Mouse (Mus musculus) limb, embryonic 14.5 days (tissue): ENCODE results near the gene Tle4. TPM values are rescaled to one million over a fixed set of nuclear protein-coding genes. Genes with fewer than 3 reads are reported as not detected.

ENCODE experiments used
- ATAC-seq: fragments of 200-750 bp; cut with Nextera tagmentation; 2 replicates; pipeline ENCODE4 v1.8.0; 2017; ENCODE audit warnings: low read depth, moderate number of reproducible peaks, moderate TSS enrichment; ENCODE audit not compliant: low FRiP score
- DNase-seq: peaks from one replicate; pipeline ENCODE4 v3.0.0-alpha.2; 2015; ENCODE audit warnings: low spot score
- H3K27ac ChIP-seq: fragments of 300-500 bp; sonication (generic); replicated peaks from 2 replicates; pipeline ENCODE4 v1.5.1; 2014; ENCODE audit warnings: low read depth, mild to moderate bottlenecking, low read length, moderate library complexity, mixed read lengths
- H3K27me3 ChIP-seq: fragments of 300-500 bp; sonication (generic); 2 replicates; pipeline ENCODE4 v1.6.1; 2014; ENCODE audit warnings: low read length, mixed read lengths; ENCODE audit not compliant: control insufficient read depth, insufficient read depth
- H3K36me3 ChIP-seq: fragments of 300-500 bp; sonication (generic); 2 replicates; pipeline ENCODE4 v1.6.1; 2014; ENCODE audit warnings: mild to moderate bottlenecking, low read length, moderate library complexity, mixed read lengths; ENCODE audit not compliant: control insufficient read depth, insufficient read depth
- H3K4me1 ChIP-seq: fragments of 300-500 bp; sonication (generic); 2 replicates; pipeline ENCODE4 v1.6.1; 2014; ENCODE audit warnings: antibody characterized with exemption, low read length, mixed read lengths; ENCODE audit not compliant: control insufficient read depth, insufficient read depth
- H3K4me2 ChIP-seq: fragments of 300-500 bp; sonication (generic); replicated peaks from 2 replicates; pipeline ENCODE4 v1.6.1; 2014; ENCODE audit warnings: low read depth, mild to moderate bottlenecking, low read length, moderate library complexity; ENCODE audit not compliant: severe bottlenecking
- H3K4me3 ChIP-seq: fragments of 300-500 bp; sonication (generic); replicated peaks from 2 replicates; pipeline ENCODE4 v1.5.1; 2014; ENCODE audit warnings: low read length
- H3K9ac ChIP-seq: fragments of 300-500 bp; sonication (generic); 2 replicates; pipeline ENCODE4 v1.6.1; 2014; ENCODE audit warnings: mild to moderate bottlenecking, low read depth, low read length, moderate library complexity; ENCODE audit not compliant: severe bottlenecking
- H3K9me3 ChIP-seq: fragments of 300-500 bp; sonication (generic); 2 replicates; pipeline ENCODE4 v1.6.1; 2016; ENCODE audit warnings: low read length; ENCODE audit not compliant: control insufficient read depth
- POLR2A ChIP-seq: fragments of 200-500 bp; IDR thresholded peaks from 2 replicates; pipeline ENCODE4 v1.8.0; 2012; ENCODE audit warnings: inconsistent platforms, mild to moderate bottlenecking, moderate library complexity, borderline replicate concordance; ENCODE audit not compliant: insufficient read depth, insufficient read length; ENCODE audit errors: extremely low read depth
- WGBS: fragments of 180-500 bp; shearing (Covaris S2); extraction: QIAGEN DNeasy Blood & Tissue Kit; methylation state at CpG from one replicate; pipeline ENCODE4 v1.1.7; 2014; 5-methylcytosine and 5-hydroxymethylcytosine counted together
- polyA plus RNA-seq, 2 experiments: library from polyadenylated mRNA; depleted of rRNA in 1 of 2; stranded (reverse) in 1 of 2; unstranded in 1 of 2; fragments of >200 nt; fragmentation: Nextera tagmentation in 1 of 2; extraction: Ambion mirVana in 1 of 2; gene quantifications; 2 replicates each; pipeline versions ENCODE4 v1.2.1 to v1.2.3; 2012 to 2014

The Tle4 gene
- polyA plus RNA-seq, 2 experiments = 20.3 to 20.6 TPM

DNA sequence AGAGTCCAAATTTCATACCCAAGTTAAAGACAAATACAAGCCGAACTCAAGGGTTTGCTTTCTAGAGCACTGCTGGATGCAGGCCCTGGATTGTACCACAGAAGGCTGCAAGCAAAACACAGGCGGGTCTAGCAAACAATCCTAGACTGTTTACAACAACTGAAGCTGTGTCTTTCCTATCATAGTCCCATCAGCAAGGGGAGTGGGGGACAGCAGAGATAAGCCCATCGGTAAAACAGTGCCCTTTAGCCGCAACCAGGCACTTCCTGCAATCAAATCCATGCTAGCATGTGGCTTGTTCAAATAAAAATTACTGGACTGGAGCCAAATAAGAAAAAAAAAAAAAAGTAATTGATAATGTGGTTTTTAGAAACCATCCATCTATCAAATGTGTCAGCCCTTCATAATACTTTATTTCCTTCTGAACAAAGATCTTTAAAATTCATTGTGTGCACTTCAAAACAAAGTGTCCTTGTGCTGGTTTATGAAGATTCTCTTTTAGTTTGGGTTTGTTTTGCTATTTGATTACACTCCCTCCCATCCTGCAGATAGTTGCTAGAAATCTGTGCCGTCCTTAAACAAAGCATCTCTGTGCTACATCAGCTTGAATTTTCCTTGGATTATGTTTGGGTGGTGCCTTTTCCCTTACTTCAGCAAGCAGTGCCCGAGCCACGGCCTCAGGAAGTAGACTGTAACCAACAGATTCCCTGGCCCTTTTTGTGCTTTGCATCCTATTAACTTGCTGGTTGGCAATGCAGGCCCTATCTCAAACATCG lies 12.9 kb upstream of the Tle4 start:
- Histone ChIP-seq H3K36me3 (no peaks in the 10 kb centered on the region), H3K27ac (no peak overlapping the region), H3K4me1 (no peaks in the 10 kb centered on the region), H3K9ac (no peak overlapping the region), H3K4me2 (no peak overlapping the region), H3K4me3 (no peak overlapping the region), H3K9me3 (no peaks in the 10 kb centered on the region), H3K27me3 (no peaks in the 10 kb centered on the region)
- DNase-seq (no peak), ATAC-seq (no peak)
- TF ChIP-seq POLR2A = no peak
- 43% methylated on average over 8 of the region's 8 CpGs for WGBS

DNA sequence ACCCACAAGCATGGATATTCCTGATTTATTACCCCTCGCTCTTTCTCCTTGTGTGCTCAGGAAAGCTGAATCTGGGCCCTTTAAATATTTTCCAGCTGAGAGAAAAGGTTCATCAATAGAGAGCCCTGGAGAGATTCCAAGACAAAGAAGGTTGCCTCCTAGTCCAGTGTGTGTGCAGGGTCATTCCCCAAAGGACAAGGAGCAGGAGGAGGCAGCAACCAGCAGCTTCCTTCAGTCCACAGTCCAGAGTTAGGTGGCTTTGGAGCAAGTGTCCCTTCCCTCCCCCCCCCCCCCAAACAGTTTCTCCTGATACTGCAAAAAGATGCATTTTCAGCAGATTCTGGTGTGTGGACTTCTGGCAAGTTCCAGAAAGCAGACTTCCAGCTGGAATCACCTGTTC lies 3.0 kb upstream of the Tle4 start:
- Histone ChIP-seq H3K27me3 (no peaks in the 10 kb centered on the region), H3K27ac (no peak overlapping the region), H3K4me2 (no peak overlapping the region), H3K4me3 (no peak overlapping the region), H3K4me1 (peaks cover 24% of the 10 kb centered on the region), H3K36me3 (no peaks in the 10 kb centered on the region), H3K9me3 (no peaks in the 10 kb centered on the region), H3K9ac (no peak overlapping the region)
- 67% methylated on average over 1 of the region's 1 CpGs for WGBS
- DNase-seq (no peak), ATAC-seq (no peak)
- no peak for TF ChIP-seq POLR2A

DNA sequence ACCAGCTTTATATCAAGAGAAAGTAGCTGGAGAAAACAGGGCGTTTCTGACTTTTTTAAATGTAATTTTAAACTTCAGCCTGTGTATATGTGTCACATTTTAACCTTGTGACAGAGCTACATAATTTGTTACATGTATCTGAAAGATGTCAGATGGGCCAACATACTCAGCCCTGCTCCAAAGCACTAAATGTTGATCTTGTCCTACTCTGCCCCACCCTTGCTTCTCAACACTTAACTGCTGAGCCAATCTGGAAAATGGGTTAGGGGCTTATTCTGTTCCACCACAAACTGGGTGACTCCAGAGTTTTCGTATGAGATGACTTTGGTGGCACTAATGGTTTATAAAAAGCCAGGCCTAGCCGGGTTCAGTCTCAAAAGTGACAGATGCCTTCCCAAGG lies 2.5 kb upstream of the Tle4 start:
- no peak for ATAC-seq
- Histone ChIP-seq H3K27me3 (no peaks in the 10 kb centered on the region), H3K4me3 (no peak overlapping the region), H3K9ac (no peak overlapping the region), H3K4me1 (peaks cover 27% of the 10 kb centered on the region), H3K36me3 (no peaks in the 10 kb centered on the region), H3K27ac (no peak overlapping the region), H3K4me2 (no peak overlapping the region), H3K9me3 (no peaks in the 10 kb centered on the region)
- WGBS = 54% methylated on average over 3 of the region's 3 CpGs
- no peak for DNase-seq
- TF ChIP-seq POLR2A = no peak

GRCm38 (mm10) chr19:14599851-14600251 lies 2.0 kb upstream of the Tle4 start:
- Histone ChIP-seq H3K4me2 (peak overlapping the region; percentile 77; the same call in 1 of the 2 replicates), H3K4me1 (peaks cover 28% of the 10 kb centered on the region), H3K27me3 (no peaks in the 10 kb centered on the region), H3K27ac (no peak overlapping the region), H3K4me3 (0 out of 2 replicates have a peak overlapping the region, but pooled peaks have one; percentile 89), H3K9me3 (no peaks in the 10 kb centered on the region), H3K36me3 (no peaks in the 10 kb centered on the region), H3K9ac (no peak overlapping the region)
- DNase-seq (no peak), ATAC-seq (no peak)
- no peak for TF ChIP-seq POLR2A
- 42% methylated on average over 8 of the region's 8 CpGs for WGBS

DNA sequence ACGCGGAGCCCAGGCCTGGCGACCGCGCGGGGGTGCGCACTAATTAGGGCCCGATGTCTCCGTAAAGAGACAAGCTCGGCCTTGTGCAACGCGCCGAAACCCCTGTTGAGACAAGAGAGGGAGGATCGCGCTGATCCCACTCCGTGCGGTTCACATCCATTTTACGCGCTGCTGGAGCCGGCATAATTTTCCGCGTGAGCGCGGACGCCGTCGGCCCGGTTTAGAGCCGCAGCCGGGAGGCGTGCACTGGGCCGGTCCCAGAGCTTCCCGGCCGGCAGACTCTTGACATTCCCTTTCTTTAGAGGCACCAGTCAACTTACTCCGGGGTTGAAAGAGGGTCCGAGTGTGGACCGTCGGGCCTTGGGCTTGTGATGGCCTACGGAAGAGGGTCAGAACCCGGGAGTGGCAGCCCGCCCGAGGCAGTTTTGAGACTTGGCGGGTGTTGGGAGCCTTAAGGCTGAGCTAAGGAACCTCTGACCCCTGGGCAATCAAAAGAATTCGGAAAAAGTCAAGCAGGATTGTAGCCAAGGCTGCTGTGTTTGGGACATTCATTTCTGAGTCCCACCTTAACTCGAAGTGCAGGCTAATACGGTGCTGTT lies 938 bp upstream of the Tle4 start:
- H3K9ac ChIP-seq = peak overlapping the region; percentile 67
- DNase-seq (no peak), ATAC-seq (peak; percentile 24)
- no peaks in the 10 kb centered on the region for H3K36me3 ChIP-seq
- H3K9me3 ChIP-seq = no peaks in the 10 kb centered on the region
- peak overlapping the region; percentile 77 for H3K4me2 ChIP-seq
- peak overlapping the region; percentile 89 for H3K4me3 ChIP-seq
- TF ChIP-seq POLR2A = no peak
- H3K27me3 ChIP-seq = no peaks in the 10 kb centered on the region
- peak overlapping the region; percentile 92 for H3K27ac ChIP-seq
- WGBS = 2% methylated on average over 44 of the region's 46 CpGs
- H3K4me1 ChIP-seq = peaks cover 35% of the 10 kb centered on the region
